Mouse (Mus musculus): ENCODE measurements at regions not wholly inside any gene's neighbourhood (a gene's known extent, or its start where the extent isn't known, plus 50 kb on each side); places are given as distances from the start of the nearest gene placed in this dataset.
A peak's percentile ranks its signal among the peaks of the same experiment; 100 is the strongest.

- Histone ChIP-seq H3K4me2 (peak overlapping the region; percentile 57), H3K4me1 (peaks cover 37% of the 10 kb centered on the region), H3K36me3 (no peaks in the 10 kb centered on the region), H3K27me3 (no peaks in the 10 kb centered on the region), H3K9me3 (replicated peaks) (no peaks in the 10 kb centered on the region), H3K27ac (peak overlapping the region; percentile 83), H3K4me3 (replicated peaks) (0 out of 2 replicates have a peak overlapping the region, but pooled peaks have one; percentile 24), H3K9ac (no peak overlapping the region)
- 35% methylated on average over 12 of the region's 12 CpGs for WGBS
- peak; percentile 66 for ATAC-seq (replicated peaks; ENCODE audit: low FRiP score)
Measured at GRCm38 (mm10) chr8:25439971-25440370, 615.8 kb upstream of the Adam5 start.

- Histone ChIP-seq H3K9me3 (replicated peaks) (no peaks in the 10 kb centered on the region), H3K27me3 (no peaks in the 10 kb centered on the region), H3K4me1 (peaks cover 37% of the 10 kb centered on the region), H3K4me3 (replicated peaks) (no peak overlapping the region), H3K4me2 (no peak overlapping the region), H3K36me3 (no peaks in the 10 kb centered on the region), H3K9ac (no peak overlapping the region), H3K27ac (no peak overlapping the region)
- no peak for ATAC-seq (replicated peaks; ENCODE audit: low FRiP score)
- 87% methylated on average over 9 of the region's 9 CpGs for WGBS
Measured at GRCm38 (mm10) chr8:25438021-25438620, 614.0 kb upstream of the Adam5 start.

GRCm38 (mm10) chr8:25437178-25437577 lies 613.0 kb upstream of the Adam5 start:
- 34% methylated on average over 4 of the region's 4 CpGs for WGBS
- Histone ChIP-seq H3K4me1 (peaks cover 37% of the 10 kb centered on the region), H3K27ac (no peak overlapping the region), H3K4me2 (no peak overlapping the region), H3K36me3 (no peaks in the 10 kb centered on the region), H3K4me3 (replicated peaks) (no peak overlapping the region), H3K9ac (no peak overlapping the region), H3K27me3 (no peaks in the 10 kb centered on the region), H3K9me3 (replicated peaks) (no peaks in the 10 kb centered on the region)
- ATAC-seq (replicated peaks; ENCODE audit: low FRiP score), result no peak

GRCm38 (mm10) chr8:25430552-25430951 lies 606.4 kb upstream of the Adam5 start:
- WGBS, result 51% methylated on average over 5 of the region's 5 CpGs
- Histone ChIP-seq H3K27ac (peak overlapping the region; percentile 86), H3K27me3 (no peaks in the 10 kb centered on the region), H3K9me3 (replicated peaks) (no peaks in the 10 kb centered on the region), H3K4me2 (no peak overlapping the region), H3K4me3 (replicated peaks) (no peak overlapping the region), H3K4me1 (peaks cover 43% of the 10 kb centered on the region), H3K9ac (no peak overlapping the region), H3K36me3 (no peaks in the 10 kb centered on the region)
- no peak for ATAC-seq (replicated peaks; ENCODE audit: low FRiP score)

- H3K4me1 ChIP-seq, result peaks cover 43% of the 10 kb centered on the region
- H3K4me3 ChIP-seq (replicated peaks), result no peak overlapping the region
- peak; percentile 23; the same call in 1 of the 2 replicates for ATAC-seq (replicated peaks; ENCODE audit: low FRiP score)
- no peaks in the 10 kb centered on the region for H3K27me3 ChIP-seq
- H3K27ac ChIP-seq, result peak overlapping the region; percentile 86
- no peaks in the 10 kb centered on the region for H3K9me3 ChIP-seq (replicated peaks)
- no peaks in the 10 kb centered on the region for H3K36me3 ChIP-seq
- no peak overlapping the region for H3K9ac ChIP-seq
- WGBS, result 44% methylated on average over 19 of the region's 19 CpGs
- H3K4me2 ChIP-seq, result no peak overlapping the region
Measured at GRCm38 (mm10) chr8:25429846-25430482, 605.8 kb upstream of the Adam5 start.

GRCm38 (mm10) chr8:25428761-25429160 lies 604.6 kb upstream of the Adam5 start:
- 20% methylated on average over 2 of the region's 2 CpGs for WGBS

GRCm38 (mm10) chr8:25426207-25426606 lies 602.0 kb upstream of the Adam5 start:
- no peaks in the 10 kb centered on the region for H3K36me3 ChIP-seq
- no peak overlapping the region for H3K4me3 ChIP-seq (replicated peaks)
- H3K9ac ChIP-seq, result no peak overlapping the region
- H3K9me3 ChIP-seq (replicated peaks), result no peaks in the 10 kb centered on the region
- no peak; the same call in 1 of the 2 replicates for ATAC-seq (replicated peaks; ENCODE audit: low FRiP score)
- H3K27me3 ChIP-seq, result no peaks in the 10 kb centered on the region
- 24% methylated on average over 1 of the region's 1 CpGs for WGBS
- H3K27ac ChIP-seq, result 0 out of 2 replicates have a peak overlapping the region, but pooled peaks have one; percentile 10
- no peak overlapping the region for H3K4me2 ChIP-seq
- H3K4me1 ChIP-seq, result peaks cover 43% of the 10 kb centered on the region

More at GRCm38 (mm10) chr8:25428761-25429160, 604.6 kb upstream of the Adam5 start:
- ATAC-seq (replicated peaks; ENCODE audit: low FRiP score), result peak; percentile 85
- Histone ChIP-seq H3K9me3 (replicated peaks) (no peaks in the 10 kb centered on the region), H3K4me3 (replicated peaks) (no peak overlapping the region), H3K9ac (no peak overlapping the region), H3K27me3 (no peaks in the 10 kb centered on the region), H3K27ac (peak overlapping the region; percentile 86), H3K36me3 (no peaks in the 10 kb centered on the region), H3K4me2 (0 out of 2 replicates have a peak overlapping the region, but pooled peaks have one; percentile 2), H3K4me1 (peaks cover 43% of the 10 kb centered on the region)

- H3K27ac ChIP-seq, result no peak overlapping the region
- H3K4me1 ChIP-seq, result peaks cover 6% of the 10 kb centered on the region
- no peak overlapping the region for H3K4me2 ChIP-seq
- H3K27me3 ChIP-seq, result no peaks in the 10 kb centered on the region
- ATAC-seq (replicated peaks; ENCODE audit: low FRiP score), result no peak
- H3K36me3 ChIP-seq, result no peaks in the 10 kb centered on the region
- no peak overlapping the region for H3K9ac ChIP-seq
- no peaks in the 10 kb centered on the region for H3K9me3 ChIP-seq (replicated peaks)
- no peak overlapping the region for H3K4me3 ChIP-seq (replicated peaks)
- WGBS, result 91% methylated on average over 6 of the region's 6 CpGs
Measured at GRCm38 (mm10) chr8:25421478-25421877, 597.3 kb upstream of the Adam5 start.

- H3K4me2 ChIP-seq, result no peak overlapping the region
- H3K27ac ChIP-seq, result no peak overlapping the region
- H3K36me3 ChIP-seq, result no peaks in the 10 kb centered on the region
- H3K4me1 ChIP-seq, result 0 out of 2 replicates have a peak, but pooled peaks cover 5% of the 10 kb centered on the region
- ATAC-seq (replicated peaks; ENCODE audit: low FRiP score), result no peak
- no peak overlapping the region for H3K4me3 ChIP-seq (replicated peaks)
- H3K9ac ChIP-seq, result no peak overlapping the region
- WGBS, result 93% methylated on average over 5 of the region's 5 CpGs
- no peaks in the 10 kb centered on the region for H3K9me3 ChIP-seq (replicated peaks)
- no peaks in the 10 kb centered on the region for H3K27me3 ChIP-seq
Measured at GRCm38 (mm10) chr8:25410536-25410935, 586.4 kb upstream of the Adam5 start.

- no peaks in the 10 kb centered on the region for H3K9me3 ChIP-seq (replicated peaks)
- H3K27ac ChIP-seq, result peak overlapping the region; percentile 76
- 0 out of 2 replicates have a peak, but pooled peaks have one; percentile 59 for ATAC-seq (replicated peaks; ENCODE audit: low FRiP score)
- WGBS, result 58% methylated on average over 5 of the region's 5 CpGs
- no peaks in the 10 kb centered on the region for H3K36me3 ChIP-seq
- H3K4me1 ChIP-seq, result 0 out of 2 replicates have a peak, but pooled peaks cover 5% of the 10 kb centered on the region
- no peaks in the 10 kb centered on the region for H3K27me3 ChIP-seq
- no peak overlapping the region for H3K4me2 ChIP-seq
- H3K4me3 ChIP-seq (replicated peaks), result no peak overlapping the region
- no peak overlapping the region for H3K9ac ChIP-seq
Measured at GRCm38 (mm10) chr8:25407862-25408261, 583.7 kb upstream of the Adam5 start.

- 29% methylated on average over 6 of the region's 6 CpGs for WGBS
- ATAC-seq (replicated peaks; ENCODE audit: low FRiP score), result no peak
- Histone ChIP-seq H3K4me2 (no peak overlapping the region), H3K36me3 (no peaks in the 10 kb centered on the region), H3K4me1 (peaks cover 36% of the 10 kb centered on the region), H3K27ac (no peak overlapping the region; the same call in 1 of the 2 replicates), H3K27me3 (0 out of 2 replicates have a peak, but pooled peaks cover 3% of the 10 kb centered on the region), H3K4me3 (replicated peaks) (no peak overlapping the region), H3K9ac (no peak overlapping the region), H3K9me3 (replicated peaks) (no peaks in the 10 kb centered on the region)
Measured at GRCm38 (mm10) chr8:25392766-25393166, 568.6 kb upstream of the Adam5 start.

GRCm38 (mm10) chr8:25389947-25390346 lies 565.8 kb upstream of the Adam5 start:
- Histone ChIP-seq H3K36me3 (no peaks in the 10 kb centered on the region), H3K9ac (no peak overlapping the region), H3K4me2 (no peak overlapping the region), H3K4me1 (peaks cover 36% of the 10 kb centered on the region), H3K27me3 (0 out of 2 replicates have a peak, but pooled peaks cover 3% of the 10 kb centered on the region), H3K9me3 (replicated peaks) (no peaks in the 10 kb centered on the region), H3K4me3 (replicated peaks) (no peak overlapping the region), H3K27ac (no peak overlapping the region)
- 58% methylated on average over 9 of the region's 10 CpGs for WGBS
- no peak for ATAC-seq (replicated peaks; ENCODE audit: low FRiP score)

Measured in kidney, embryonic 15.5 days (tissue).